Mouse (Mus musculus): ENCODE measurements around the gene Cd3e. TPM values are rescaled to one million over a fixed set of nuclear protein-coding genes. Genes with fewer than 3 reads are reported as not detected.
"Not testable (repeated sequence)": the region's sequence is repeated elsewhere in the genome, so short reads cannot be mapped to it uniquely, and the experiment has no call there.

Gene Cd3e
- polyA plus RNA-seq, 1 experiment from 2014 or later = 1.6 TPM

- H3K4me2 ChIP-seq (ENCODE audit: low read depth, low read length) = no peak overlapping the region
Measured at GRCm38 (mm10) chr9:44979806-44980205, 29.6 kb downstream of the Cd3e start.

DNA sequence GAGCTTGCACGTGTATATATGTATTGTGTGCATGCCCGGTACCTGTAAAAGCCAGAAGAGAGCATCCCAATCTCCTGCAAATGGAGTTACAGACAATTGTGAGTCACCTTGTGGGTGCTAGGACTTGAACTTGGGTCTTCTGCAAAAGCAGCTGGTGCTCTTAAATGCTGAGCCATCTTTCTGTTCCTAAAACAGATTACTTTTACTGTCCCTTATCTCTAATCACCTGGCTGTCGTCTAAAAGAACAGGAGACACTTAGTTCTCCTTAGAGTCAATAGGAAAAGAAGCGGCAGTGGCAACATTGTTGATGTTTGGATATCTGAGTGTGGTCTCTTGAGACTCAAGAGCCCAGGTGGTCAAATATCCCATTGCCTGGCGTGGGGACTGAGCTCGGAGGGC is 31.6 kb downstream of the Cd3e start:
- H3K36me3 ChIP-seq (ENCODE audit: control insufficient read depth, insufficient read depth, low read length) = no peaks in the 10 kb centered on the region
- H3K4me3 ChIP-seq (replicated peaks; ENCODE audit: low read length) = no peak overlapping the region
- no peaks in the 10 kb centered on the region for H3K9me3 ChIP-seq (replicated peaks; ENCODE audit: control insufficient read depth, low read length)
- ATAC-seq (ENCODE audit: insufficient read depth, low FRiP score) = no peak
- no peak overlapping the region for H3K27ac ChIP-seq (ENCODE audit: low read length)
- H3K4me1 ChIP-seq (ENCODE audit: control insufficient read depth, insufficient read depth, low read length) = no peaks in the 10 kb centered on the region
- H3K27me3 ChIP-seq (ENCODE audit: control insufficient read depth, insufficient read depth, low read length) = peaks cover 3% of the 10 kb centered on the region
- H3K9ac ChIP-seq (ENCODE audit: low read length) = no peak overlapping the region
- 62% methylated on average over 6 of the region's 6 CpGs for WGBS
- H3K4me2 ChIP-seq (ENCODE audit: low read depth, low read length) = no peak overlapping the region

More at GRCm38 (mm10) chr9:44979806-44980205, 29.6 kb downstream of the Cd3e start:
- no peaks in the 10 kb centered on the region for H3K4me1 ChIP-seq (ENCODE audit: control insufficient read depth, insufficient read depth, low read length)
- no peak overlapping the region for H3K27ac ChIP-seq (ENCODE audit: low read length)
- H3K27me3 ChIP-seq (ENCODE audit: control insufficient read depth, insufficient read depth, low read length) = peaks cover 3% of the 10 kb centered on the region; the same call in 1 of the 2 replicates
- no peak for ATAC-seq (ENCODE audit: insufficient read depth, low FRiP score)
- 73% methylated on average over 7 of the region's 7 CpGs for WGBS
- H3K4me3 ChIP-seq (replicated peaks; ENCODE audit: low read length) = no peak overlapping the region
- H3K9ac ChIP-seq (ENCODE audit: low read length) = no peak overlapping the region
- no peaks in the 10 kb centered on the region for H3K36me3 ChIP-seq (ENCODE audit: control insufficient read depth, insufficient read depth, low read length)
- no peaks in the 10 kb centered on the region for H3K9me3 ChIP-seq (replicated peaks; ENCODE audit: control insufficient read depth, low read length)

- ATAC-seq (ENCODE audit: insufficient read depth, low FRiP score) = no peak
- H3K4me1 ChIP-seq (ENCODE audit: control insufficient read depth, insufficient read depth, low read length) = peaks cover 5% of the 10 kb centered on the region
- no peak overlapping the region for H3K4me3 ChIP-seq (replicated peaks; ENCODE audit: low read length)
- H3K27me3 ChIP-seq (ENCODE audit: control insufficient read depth, insufficient read depth, low read length) = no peaks in the 10 kb centered on the region; the same call in 1 of the 2 replicates
- H3K36me3 ChIP-seq (ENCODE audit: control insufficient read depth, insufficient read depth, low read length) = no peaks in the 10 kb centered on the region
- H3K27ac ChIP-seq (ENCODE audit: low read length) = no peak overlapping the region
- no peak overlapping the region for H3K4me2 ChIP-seq (ENCODE audit: low read depth, low read length)
- WGBS = 73% methylated on average over 1 of the region's 1 CpGs
- H3K9me3 ChIP-seq (replicated peaks; ENCODE audit: control insufficient read depth, low read length) = no peaks in the 10 kb centered on the region
- H3K9ac ChIP-seq (ENCODE audit: low read length) = no peak overlapping the region
Measured at GRCm38 (mm10) chr9:44969450-44969849, 40.0 kb downstream of the Cd3e start.

DNA sequence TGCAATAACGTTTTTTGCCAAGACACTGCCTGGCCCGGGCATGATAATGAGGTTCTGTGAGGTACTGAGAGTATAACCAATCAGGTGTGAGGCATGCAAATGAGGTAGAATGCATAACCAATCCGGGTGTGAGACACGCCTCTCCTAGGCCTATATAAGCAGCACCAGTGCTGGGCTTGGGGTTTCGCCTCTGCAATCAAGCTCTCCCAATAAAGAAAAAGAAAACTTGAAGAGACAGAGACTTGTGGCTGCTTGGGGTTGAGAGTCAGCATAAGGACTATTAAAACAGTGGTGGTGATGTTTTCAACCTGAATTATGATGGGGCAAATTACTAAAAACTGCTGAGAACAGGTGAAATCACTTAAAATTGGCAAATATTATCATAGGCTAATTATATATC is 41.7 kb downstream of the Cd3e start:
- H3K27ac ChIP-seq (ENCODE audit: low read length); H3K36me3 ChIP-seq (ENCODE audit: control insufficient read depth, insufficient read depth, low read length); H3K9ac ChIP-seq (ENCODE audit: low read length); H3K4me3 ChIP-seq (replicated peaks; ENCODE audit: low read length); H3K27me3 ChIP-seq (ENCODE audit: control insufficient read depth, insufficient read depth, low read length); ATAC-seq (ENCODE audit: insufficient read depth, low FRiP score); H3K4me1 ChIP-seq (ENCODE audit: control insufficient read depth, insufficient read depth, low read length); H3K9me3 ChIP-seq (replicated peaks; ENCODE audit: control insufficient read depth, low read length); H3K4me2 ChIP-seq (ENCODE audit: low read depth, low read length): not testable (repeated sequence)
- WGBS = 83% methylated on average over 5 of the region's 5 CpGs

GRCm38 (mm10) chr9:44966815-44967242 is 42.6 kb downstream of the Cd3e start:
- Histone ChIP-seq H3K9me3 (replicated peaks; ENCODE audit: control insufficient read depth, low read length) (no peaks in the 10 kb centered on the region), H3K27ac (ENCODE audit: low read length) (no peak overlapping the region), H3K36me3 (ENCODE audit: control insufficient read depth, insufficient read depth, low read length) (no peaks in the 10 kb centered on the region), H3K4me3 (replicated peaks; ENCODE audit: low read length) (no peak overlapping the region), H3K4me1 (ENCODE audit: control insufficient read depth, insufficient read depth, low read length) (peaks cover 10% of the 10 kb centered on the region), H3K4me2 (ENCODE audit: low read depth, low read length) (no peak overlapping the region), H3K9ac (ENCODE audit: low read length) (no peak overlapping the region), H3K27me3 (ENCODE audit: control insufficient read depth, insufficient read depth, low read length) (no peaks in the 10 kb centered on the region)
- WGBS = 26% methylated on average over 3 of the region's 3 CpGs
- ATAC-seq (ENCODE audit: insufficient read depth, low FRiP score) = peak; percentile 45

GRCm38 (mm10) chr9:44965833-44966466 is 43.5 kb downstream of the Cd3e start:
- no peak; the same call in 1 of the 2 replicates for ATAC-seq (ENCODE audit: insufficient read depth, low FRiP score)
- H3K9ac ChIP-seq (ENCODE audit: low read length) = peak overlapping the region; percentile 59
- no peaks in the 10 kb centered on the region for H3K27me3 ChIP-seq (ENCODE audit: control insufficient read depth, insufficient read depth, low read length)
- peak overlapping the region; percentile 87 for H3K4me2 ChIP-seq (ENCODE audit: low read depth, low read length)
- H3K27ac ChIP-seq (ENCODE audit: low read length) = peak overlapping the region; percentile 17; the same call in 1 of the 2 replicates
- H3K9me3 ChIP-seq (replicated peaks; ENCODE audit: control insufficient read depth, low read length) = no peaks in the 10 kb centered on the region
- peaks cover 10% of the 10 kb centered on the region for H3K4me1 ChIP-seq (ENCODE audit: control insufficient read depth, insufficient read depth, low read length)
- 10% methylated on average over 10 of the region's 10 CpGs for WGBS
- H3K4me3 ChIP-seq (replicated peaks; ENCODE audit: low read length) = peak overlapping the region; percentile 69
- H3K36me3 ChIP-seq (ENCODE audit: control insufficient read depth, insufficient read depth, low read length) = no peaks in the 10 kb centered on the region

GRCm38 (mm10) chr9:44965126-44965832 is 44.1 kb downstream of the Cd3e start, which contains the start of gene Ube4a:
TSS of gene Ube4a (minus strand) at chr9:44965600.
- Histone ChIP-seq H3K9ac (ENCODE audit: low read length) (peak within 1 kb of the TSS; percentile 79), H3K4me2 (ENCODE audit: low read depth, low read length) (peak within 1 kb of the TSS; percentile 98), H3K36me3 (ENCODE audit: control insufficient read depth, insufficient read depth, low read length) (no peaks in the 10 kb centered on the region), H3K27me3 (ENCODE audit: control insufficient read depth, insufficient read depth, low read length) (no peaks in the 10 kb centered on the region), H3K4me3 (replicated peaks; ENCODE audit: low read length) (peak within 1 kb of the TSS; percentile 69), H3K9me3 (replicated peaks; ENCODE audit: control insufficient read depth, low read length) (no peaks in the 10 kb centered on the region), H3K27ac (ENCODE audit: low read length) (peak within 1 kb of the TSS; percentile 17), H3K4me1 (ENCODE audit: control insufficient read depth, insufficient read depth, low read length) (peaks cover 10% of the 10 kb centered on the region)
- under 1% methylated on average over 39 of the region's 39 CpGs for whole genome bisulfite sequencing
- peak; percentile 97 for ATAC-seq (ENCODE audit: insufficient read depth, low FRiP score)

GRCm38 (mm10) chr9:44954432-44954831 is 55.0 kb downstream of the Cd3e start:
- Histone ChIP-seq H3K36me3 (ENCODE audit: control insufficient read depth, insufficient read depth, low read length) (peaks cover 7% of the 10 kb centered on the region; the same call in 1 of the 2 replicates), H3K4me3 (replicated peaks; ENCODE audit: low read length) (no peak overlapping the region), H3K9me3 (replicated peaks; ENCODE audit: control insufficient read depth, low read length) (no peaks in the 10 kb centered on the region), H3K9ac (ENCODE audit: low read length) (no peak overlapping the region), H3K27ac (ENCODE audit: low read length) (no peak overlapping the region), H3K4me1 (ENCODE audit: control insufficient read depth, insufficient read depth, low read length) (no peaks in the 10 kb centered on the region), H3K27me3 (ENCODE audit: control insufficient read depth, insufficient read depth, low read length) (no peaks in the 10 kb centered on the region), H3K4me2 (ENCODE audit: low read depth, low read length) (no peak overlapping the region)
- ATAC-seq (ENCODE audit: insufficient read depth, low FRiP score) = no peak
- 92% methylated on average over 3 of the region's 3 CpGs for WGBS
